Mouse (Mus musculus): ENCODE data around the gene Agap1.

GRCm38 (mm10) chr1:89845487-89845886 lies 390.9 kb downstream of the Agap1 start:
- TF ChIP-seq POLR2A (IDR thresholded peaks at IDR 0.05; ENCODE audit: borderline replicate concordance, extremely low read depth, insufficient read depth, insufficient read length, poor library complexity, severe bottlenecking), result no peak
- no peak for TF ChIP-seq CTCF (IDR thresholded peaks at IDR 0.05; ENCODE audit: borderline replicate concordance, extremely low read depth, insufficient read depth, insufficient read length)

All from brain, embryonic 14.5 days (tissue).